26 mouse cellular contexts compared by ENCODE assay signal in genomic region chr4:144879549-144879948, GRCm38 (mm10). TPM values are rescaled to one million over a fixed set of nuclear protein-coding genes. Genes with fewer than 3 reads are reported as not detected.
A peak's percentile ranks its signal among the peaks of the same experiment; 100 is the strongest.
DNase-seq lines count a peak whose midpoint lies in the region; ATAC-seq and TF ChIP-seq lines count a peak whose summit lies in the region.
"Had no signal": no experiment of that assay in that cellular context is flagged by ENCODE, and none has a peak within 500 bp of the region (broad histone marks: within the 10 kb centered on the region; RNA-seq: fewer than 3 reads in every experiment).

No protein-coding gene starts in this region.

- intact Hi-C loops in gastrocnemius, adult 2 months (cut with DNase I): loop anchor here (10.0 kb wide), 2 partner anchors 115 to 415 kb away; no protein-coding TSS in a partner anchor
- intact Hi-C loops in gastrocnemius, postnatal 14 days (cut with DNase I; ENCODE audit: low total_unique reads): no loop called here

- no peak for TF ChIP-seq CTCF in gastrocnemius, adult 2 months (IDR thresholded peaks at IDR 0.05)
- peak; percentile 20; the same call in 1 of the 2 replicates for TF ChIP-seq CTCF in kidney, postnatal 0 days (IDR thresholded peaks at IDR 0.05; ENCODE audit: low read depth)
- peak; percentile 38 for TF ChIP-seq CTCF in midbrain, postnatal 0 days (IDR thresholded peaks at IDR 0.05)

- no peak overlapping the region for H3K9ac ChIP-seq in kidney, postnatal 0 days (ENCODE audit: low read depth, low read length)
- no peak overlapping the region for H3K9ac ChIP-seq in midbrain, postnatal 0 days (replicated peaks; ENCODE audit: low read length, poor library complexity, severe bottlenecking)
- no peak overlapping the region for H3K9ac ChIP-seq in midbrain, embryonic 11.5 days (ENCODE audit: low read length)
- H3K9ac ChIP-seq: embryonic facial prominence, embryonic 12.5 days; heart, embryonic 13.5 days; hindbrain, embryonic 14.5 days; midbrain, embryonic 12.5 days; neural tube, embryonic 13.5 days had no signal

- no peaks in the 10 kb centered on the region for H3K9me3 ChIP-seq in kidney, postnatal 0 days (replicated peaks; ENCODE audit: low read length)
- H3K9me3 ChIP-seq in midbrain, postnatal 0 days (ENCODE audit: low read length): no peaks in the 10 kb centered on the region
- no peaks in the 10 kb centered on the region for H3K9me3 ChIP-seq in midbrain, embryonic 11.5 days (ENCODE audit: control insufficient read depth, low read length)
- H3K9me3 ChIP-seq: embryonic facial prominence, embryonic 12.5 days; forebrain, embryonic 10.5 days; heart, embryonic 13.5 days; midbrain, embryonic 12.5 days; neural tube, embryonic 13.5 days had no signal

- no peak overlapping the region for H3K4me2 ChIP-seq in kidney, postnatal 0 days (ENCODE audit: low read length)
- no peak overlapping the region for H3K4me2 ChIP-seq in midbrain, postnatal 0 days (ENCODE audit: low read depth, low read length, poor library complexity, severe bottlenecking)
- H3K4me2 ChIP-seq in midbrain, embryonic 11.5 days: no peak overlapping the region
- H3K4me2 ChIP-seq: embryonic facial prominence, embryonic 12.5 days; heart, embryonic 13.5 days; hindbrain, embryonic 14.5 days; liver, embryonic 11.5 days; midbrain, embryonic 12.5 days; neural tube, embryonic 13.5 days had no signal

- H3K36me3 ChIP-seq in kidney, postnatal 0 days (ENCODE audit: insufficient read depth, low read length): no peaks in the 10 kb centered on the region
- H3K36me3 ChIP-seq in midbrain, postnatal 0 days (ENCODE audit: insufficient read depth, low read length): no peaks in the 10 kb centered on the region
- H3K36me3 ChIP-seq in midbrain, embryonic 11.5 days (ENCODE audit: control insufficient read depth, insufficient read depth, low read length): no peaks in the 10 kb centered on the region
- H3K36me3 ChIP-seq: embryonic facial prominence, embryonic 12.5 days; forebrain, embryonic 10.5 days; heart, embryonic 13.5 days; midbrain, embryonic 12.5 days; neural tube, embryonic 13.5 days had no signal

- 69% methylated on average over 1 of the region's 1 CpGs for WGBS in kidney, postnatal 0 days
- 48% methylated on average over 1 of the region's 1 CpGs for WGBS in midbrain, postnatal 0 days
- 61% methylated on average over 1 of the region's 1 CpGs for WGBS in midbrain, embryonic 11.5 days

- H3K27ac ChIP-seq in gastrocnemius, adult 2 months: 0 out of 2 replicates have a peak overlapping the region, but pooled peaks have one; percentile 12
- H3K27ac ChIP-seq in kidney, postnatal 0 days: no peak overlapping the region
- H3K27ac ChIP-seq in midbrain, postnatal 0 days (ENCODE audit: low read depth, low read length): no peak overlapping the region
- no peak overlapping the region for H3K27ac ChIP-seq in midbrain, embryonic 11.5 days (ENCODE audit: low read depth, low read length)
- H3K27ac ChIP-seq: embryonic facial prominence, embryonic 12.5 days; forebrain, embryonic 10.5 days; heart, adult 2 months; heart, embryonic 13.5 days; hindbrain, embryonic 14.5 days; midbrain, embryonic 12.5 days; neural tube, embryonic 13.5 days had no signal

- no peaks in the 10 kb centered on the region for H3K27me3 ChIP-seq in kidney, postnatal 0 days (ENCODE audit: insufficient read depth, low read length)
- H3K27me3 ChIP-seq in midbrain, postnatal 0 days (ENCODE audit: insufficient read depth, low read length): no peaks in the 10 kb centered on the region
- H3K27me3 ChIP-seq in midbrain, embryonic 11.5 days (ENCODE audit: control insufficient read depth, insufficient read depth, low read length): no peaks in the 10 kb centered on the region
- H3K27me3 ChIP-seq: embryonic facial prominence, embryonic 12.5 days; heart, embryonic 13.5 days; midbrain, embryonic 12.5 days; neural tube, embryonic 13.5 days had no signal

- H3K4me3 ChIP-seq in gastrocnemius, adult 2 months: no peak overlapping the region
- no peak overlapping the region for H3K4me3 ChIP-seq in kidney, postnatal 0 days (replicated peaks; ENCODE audit: low read depth, low read length)
- no peak overlapping the region for H3K4me3 ChIP-seq in midbrain, postnatal 0 days (ENCODE audit: low read depth, low read length)
- no peak overlapping the region for H3K4me3 ChIP-seq in midbrain, embryonic 11.5 days (ENCODE audit: low read depth, low read length)
- H3K4me3 ChIP-seq: embryonic facial prominence, embryonic 12.5 days; forebrain, embryonic 10.5 days; heart, adult 2 months; heart, embryonic 13.5 days; midbrain, embryonic 12.5 days; neural tube, embryonic 13.5 days had no signal

- no peak for ATAC-seq in kidney, postnatal 0 days (replicated peaks; ENCODE audit: low FRiP score, low read depth)
- ATAC-seq in midbrain, postnatal 0 days (ENCODE audit: low FRiP score): no peak; the same call in 1 of the 2 replicates
- no peak for ATAC-seq in midbrain, embryonic 11.5 days (ENCODE audit: low FRiP score)
- ATAC-seq: forebrain, embryonic 16.5 days; intestine, postnatal 0 days had no signal

- H3K4me1 ChIP-seq in kidney, postnatal 0 days (replicated peaks; ENCODE audit: insufficient read depth, low read length): no peaks in the 10 kb centered on the region
- no peaks in the 10 kb centered on the region for H3K4me1 ChIP-seq in midbrain, postnatal 0 days (ENCODE audit: insufficient read depth, low read length)
- H3K4me1 ChIP-seq in midbrain, embryonic 11.5 days (ENCODE audit: control insufficient read depth, insufficient read depth, low read length): no peaks in the 10 kb centered on the region
- H3K4me1 ChIP-seq: forebrain, embryonic 10.5 days; midbrain, embryonic 12.5 days; neural tube, embryonic 13.5 days had no signal

- DNase-seq in gastrocnemius, adult 2 months: no peak
- DNase-seq in gastrocnemius, postnatal 14 days: no peak
- no peak for DNase-seq in kidney, postnatal 0 days (ENCODE audit: low spot score)
- DNase-seq in kidney, postnatal 14 days: no peak
- DNase-seq in midbrain, postnatal 0 days (ENCODE audit: low spot score): no peak
- no peak for DNase-seq in midbrain, embryonic 11.5 days (ENCODE audit: low spot score, missing footprints)
- DNase-seq in spleen, postnatal 36 days (ENCODE audit: low spot score in 2 of 2): no peak
- DNase-seq: adrenal gland, postnatal 14 days; cerebellum, adult 11-12 months; cerebellum, adult 9-11 months; embryo, embryonic 11 days; gastrocnemius, postnatal 36 days; heart, adult 2 months; heart, postnatal 10 days; kidney, postnatal 25 days; layer of hippocampus, postnatal 36 days; lung, postnatal 14 days had no signal

RNA-seq across cellular contexts. Expression of gene Dhrs3, which starts 13.1 kb away (rescaled TPM):
- total RNA-seq in gastrocnemius, adult 2 months (2021): 10 to 100 TPM; 59.5 to 63.7 TPM
- 10 to 100 TPM; 33.8 to 48.2 TPM for total RNA-seq in gastrocnemius, postnatal 14 days (2021)
- polyA plus RNA-seq in kidney, postnatal 0 days (2015; fragmentation: Nextera tagmentation; extraction: Ambion mirVana): 199 and 233 TPM in 2 replicates
- total RNA-seq in midbrain, postnatal 0 days (2014; rRNA removed): 24.3 and 31.0 TPM in 2 replicates
- polyA plus RNA-seq in midbrain, postnatal 0 days (2015; fragmentation: Nextera tagmentation; extraction: Ambion mirVana): 29.8 and 39.2 TPM in 2 replicates
- 5.9 and 7.9 TPM in 2 replicates for polyA plus RNA-seq in midbrain, embryonic 11.5 days (2014; fragmentation: Nextera tagmentation; extraction: Ambion mirVana)
